Mouse (Mus musculus) CH12.LX (cell line): ENCODE measurements at regions not wholly inside any gene's neighbourhood (a gene's known extent, or its start where the extent isn't known, plus 50 kb on each side); places are given as distances from the start of the nearest gene placed in this dataset.

Source experiments
- DNase-seq: peaks from one replicate; pipeline ENCODE4 v3.0.0-alpha.2; 2013; ENCODE audit errors: extremely low read depth
- H3K27ac ChIP-seq: 2 replicates; pipeline ENCODE4 v1.5.1; 2012; ENCODE audit warnings: low read depth, mild to moderate bottlenecking, control low read depth, moderate library complexity; ENCODE audit not compliant: insufficient read depth
- H3K27me3 ChIP-seq: replicated peaks from 2 replicates; pipeline ENCODE3; 2012; ENCODE audit warnings: inconsistent platforms
- H3K36me3 ChIP-seq, 2 experiments: replicated peaks in 1 of 2; 2 replicates each; pipeline versions ENCODE3 to v1.6.1; 2012; ENCODE audit warnings: inconsistent platforms in 1 of 2, low read length in 1 of 2, mild to moderate bottlenecking in 1 of 2, mixed read lengths in 1 of 2, moderate library complexity in 1 of 2; ENCODE audit not compliant: control insufficient read depth in 1 of 2, insufficient read depth in 1 of 2
- H3K4me1 ChIP-seq, 2 experiments: 2 replicates each; pipeline ENCODE4 v1.6.1; 2012; ENCODE audit warnings: inconsistent platforms in 1 of 2, moderate library complexity in 1 of 2; ENCODE audit not compliant: insufficient read depth in 2 of 2, control insufficient read depth in 1 of 2
- H3K4me2 ChIP-seq: 2 replicates; pipeline ENCODE4 v1.6.1; 2012; ENCODE audit warnings: low read depth, mild to moderate bottlenecking, control low read depth; ENCODE audit not compliant: poor library complexity, insufficient read depth, severe bottlenecking
- H3K4me3 ChIP-seq, 3 experiments: fragments of 150-350 bp in 1 of 3; sonication (generic) in 1 of 3; replicated peaks in 1 of 3; 2 replicates each; pipeline versions ENCODE3 to v1.5.1; 2011 to 2012; ENCODE audit warnings: low read depth in 2 of 3, low read length in 2 of 3, mild to moderate bottlenecking in 2 of 3, moderate library complexity in 2 of 3, control low read depth in 1 of 3, improper control_type of control experiment in 1 of 3, inconsistent platforms in 1 of 3, mixed read lengths in 1 of 3; ENCODE audit not compliant: poor library complexity in 1 of 3
- H3K79me2 ChIP-seq: replicated peaks from 2 replicates; pipeline ENCODE4 v1.6.1; 2012; ENCODE audit warnings: mild to moderate bottlenecking, moderate library complexity; ENCODE audit not compliant: control insufficient read depth, poor library complexity, insufficient read depth, severe bottlenecking; ENCODE audit errors: extremely low read depth
- H3K9ac ChIP-seq: 2 replicates; pipeline ENCODE4 v1.6.1; 2012; ENCODE audit warnings: low read depth, mild to moderate bottlenecking, control low read depth, moderate library complexity; ENCODE audit not compliant: insufficient read depth
- H3K9me3 ChIP-seq: replicated peaks from 2 replicates; pipeline ENCODE3; 2012; ENCODE audit warnings: low read length, inconsistent platforms, mixed read lengths
- CTCF ChIP-seq, 2 experiments: IDR thresholded peaks in 1 of 2; conservative IDR thresholded peaks in 1 of 2; 2 replicates each; pipeline ENCODE4 v1.5.1; 2011 to 2012; ENCODE audit warnings: low read depth in 2 of 2, low read length in 2 of 2, improper control_type of control experiment in 1 of 2, inconsistent platforms in 1 of 2, mild to moderate bottlenecking in 1 of 2, moderate library complexity in 1 of 2
- ETS1 ChIP-seq: conservative IDR thresholded peaks from 2 replicates; pipeline ENCODE4 v1.6.1; 2012; ENCODE audit warnings: low read depth, mild to moderate bottlenecking, inconsistent platforms, low read length, improper control_type of control experiment, moderate library complexity
- GABPA ChIP-seq: IDR thresholded peaks from 2 replicates; pipeline ENCODE4 v1.6.1; 2012; ENCODE audit warnings: low read depth, low read length, improper control_type of control experiment, inconsistent platforms; ENCODE audit not compliant: insufficient replicate concordance
- HCFC1 ChIP-seq: IDR thresholded peaks from 2 replicates; pipeline ENCODE4 v1.6.1; 2012; ENCODE audit warnings: low read depth, mild to moderate bottlenecking, inconsistent platforms, low read length, improper control_type of control experiment
- KAT2A ChIP-seq: IDR thresholded peaks from 2 replicates; pipeline ENCODE4 v1.6.1; 2012; ENCODE audit warnings: low read length, improper control_type of control experiment, inconsistent platforms; ENCODE audit not compliant: insufficient replicate concordance
- MAFK ChIP-seq: IDR thresholded peaks from 2 replicates; pipeline ENCODE4 v1.6.1; 2011; ENCODE audit warnings: low read length, improper control_type of control experiment; ENCODE audit not compliant: insufficient replicate concordance
- MEF2A ChIP-seq: IDR thresholded peaks from 2 replicates; pipeline ENCODE4 v1.6.1; 2014; ENCODE audit warnings: low read depth, mild to moderate bottlenecking, inconsistent platforms, low read length, improper control_type of control experiment, borderline replicate concordance
- MXI1 ChIP-seq: IDR thresholded peaks from 2 replicates; pipeline ENCODE4 v1.6.1; 2011; ENCODE audit warnings: mild to moderate bottlenecking, low read depth, low read length, improper control_type of control experiment
- MYC ChIP-seq: IDR thresholded peaks from 2 replicates; pipeline ENCODE4 v1.6.1; 2011; ENCODE audit warnings: low read depth, mild to moderate bottlenecking, improper control_type of control experiment, low read length
- NELFE ChIP-seq: IDR thresholded peaks from 2 replicates; pipeline ENCODE4 v1.6.1; 2011; ENCODE audit warnings: low read depth, low read length, improper control_type of control experiment
- POLR2A ChIP-seq: IDR thresholded peaks from 2 replicates; pipeline ENCODE4 v1.6.1; 2011; ENCODE audit warnings: low read depth, mild to moderate bottlenecking, improper control_type of control experiment, low read length
- RCOR1 ChIP-seq: conservative IDR thresholded peaks from 2 replicates; pipeline ENCODE4 v1.6.1; 2012; ENCODE audit warnings: low read depth, mild to moderate bottlenecking, inconsistent platforms, low read length, improper control_type of control experiment
- SMC3 ChIP-seq: IDR thresholded peaks from 2 replicates; pipeline ENCODE4 v1.6.1; 2011; ENCODE audit warnings: low read depth, low read length, improper control_type of control experiment
- TCF12 ChIP-seq: IDR thresholded peaks from 2 replicates; pipeline ENCODE4 v1.6.1; 2014; ENCODE audit warnings: low read depth, mild to moderate bottlenecking, inconsistent platforms, low read length, improper control_type of control experiment
- UBTF ChIP-seq: IDR thresholded peaks from 2 replicates; pipeline ENCODE4 v1.6.1; 2012; ENCODE audit warnings: low read depth, mild to moderate bottlenecking, inconsistent platforms, low read length, improper control_type of control experiment, moderate library complexity
- USF1 ChIP-seq: IDR thresholded peaks from 2 replicates; pipeline ENCODE4 v1.6.1; 2014; ENCODE audit warnings: low read depth, mild to moderate bottlenecking, inconsistent platforms, low read length, improper control_type of control experiment
- ZC3H11A ChIP-seq: IDR thresholded peaks from 2 replicates; pipeline ENCODE4 v1.6.1; 2012; ENCODE audit warnings: low read depth, mild to moderate bottlenecking, inconsistent platforms, low read length, improper control_type of control experiment
- dilution Hi-C: fragments of 300-500 bp; cut with MboI; formaldehyde crosslinking; loops from 2 replicates; pipeline ENCODE4 v1.14.3; 2020; ENCODE audit warnings: low sequenced_read_pairs; ENCODE audit not compliant: extremely low pct_unique_long_range_greater_than_20kb, extremely low pct_ligation_motif_present
- in situ Hi-C: fragments of 300-500 bp; cut with MboI; formaldehyde crosslinking; loops from 3 replicates; pipeline ENCODE4 v1.14.3; 2019; ENCODE audit warnings: low sequenced_read_pairs, low pct_ligation_motif_present, low pct_unique_long_range_greater_than_20kb, mixed read lengths

- no peaks in the 10 kb centered on the region for H3K36me3 ChIP-seq
- in situ Hi-C loops: no loop called here
- no peaks in the 10 kb centered on the region for H3K9me3 ChIP-seq
- no peak overlapping the region for H3K4me3 ChIP-seq
- dilution Hi-C loops: no loop called here
- no peak overlapping the region for H3K27ac ChIP-seq
- H3K9ac ChIP-seq: no peak overlapping the region
- TF ChIP-seq ETS1 (no peak), KAT2A (no peak), MYC (no peak), TCF12 (no peak), GABPA (no peak), CTCF (conservative IDR thresholded peaks at IDR 0.05 in 1 of 2, IDR thresholded peaks at IDR 0.05 in 1 of 2; ENCODE audit: low read depth in 2 of 2, low read length in 2 of 2) (no peak), MAFK (no peak), MEF2A (no peak)
- peaks cover 3% of the 10 kb centered on the region in 2 experiments; a peak in 1 of 4 replicates for H3K4me1 ChIP-seq
- DNase-seq: peak; percentile 0
- H3K4me2 ChIP-seq: no peak overlapping the region
- peaks cover 79% of the 10 kb centered on the region for H3K27me3 ChIP-seq
- no peaks in the 10 kb centered on the region for H3K79me2 ChIP-seq
Observed at GRCm38 (mm10) chr7:119384670-119385241, 74.3 kb downstream of the Gp2 start.

GRCm38 (mm10) chr7:119379935-119380334 lies 79.2 kb downstream of the Gp2 start:
- Histone ChIP-seq H3K9ac (no peak overlapping the region), H3K36me3 (no peaks in the 10 kb centered on the region), H3K4me2 (no peak overlapping the region), H3K4me3 (no peak overlapping the region), H3K4me1 (peaks cover 3% of the 10 kb centered on the region in 2 experiments; a peak in 1 of 4 replicates), H3K79me2 (no peaks in the 10 kb centered on the region), H3K9me3 (peaks cover 11% of the 10 kb centered on the region), H3K27ac (no peak overlapping the region), H3K27me3 (peaks cover 87% of the 10 kb centered on the region)
- DNase-seq: no peak
- in situ Hi-C loops: no loop called here
- no peak for TF ChIP-seq POLR2A
- no peak for TF ChIP-seq UBTF
- no peak for TF ChIP-seq HCFC1
- no peak for TF ChIP-seq SMC3
- TF ChIP-seq NELFE: no peak
- TF ChIP-seq MXI1: no peak
- TF ChIP-seq ZC3H11A: no peak
- no peak for TF ChIP-seq RCOR1
- TF ChIP-seq ETS1: no peak
- no peak for TF ChIP-seq USF1
- dilution Hi-C loops: no loop called here
